Comparison of ENCODE assay signal across 1 mouse cellular context in the genomic region with DNA sequence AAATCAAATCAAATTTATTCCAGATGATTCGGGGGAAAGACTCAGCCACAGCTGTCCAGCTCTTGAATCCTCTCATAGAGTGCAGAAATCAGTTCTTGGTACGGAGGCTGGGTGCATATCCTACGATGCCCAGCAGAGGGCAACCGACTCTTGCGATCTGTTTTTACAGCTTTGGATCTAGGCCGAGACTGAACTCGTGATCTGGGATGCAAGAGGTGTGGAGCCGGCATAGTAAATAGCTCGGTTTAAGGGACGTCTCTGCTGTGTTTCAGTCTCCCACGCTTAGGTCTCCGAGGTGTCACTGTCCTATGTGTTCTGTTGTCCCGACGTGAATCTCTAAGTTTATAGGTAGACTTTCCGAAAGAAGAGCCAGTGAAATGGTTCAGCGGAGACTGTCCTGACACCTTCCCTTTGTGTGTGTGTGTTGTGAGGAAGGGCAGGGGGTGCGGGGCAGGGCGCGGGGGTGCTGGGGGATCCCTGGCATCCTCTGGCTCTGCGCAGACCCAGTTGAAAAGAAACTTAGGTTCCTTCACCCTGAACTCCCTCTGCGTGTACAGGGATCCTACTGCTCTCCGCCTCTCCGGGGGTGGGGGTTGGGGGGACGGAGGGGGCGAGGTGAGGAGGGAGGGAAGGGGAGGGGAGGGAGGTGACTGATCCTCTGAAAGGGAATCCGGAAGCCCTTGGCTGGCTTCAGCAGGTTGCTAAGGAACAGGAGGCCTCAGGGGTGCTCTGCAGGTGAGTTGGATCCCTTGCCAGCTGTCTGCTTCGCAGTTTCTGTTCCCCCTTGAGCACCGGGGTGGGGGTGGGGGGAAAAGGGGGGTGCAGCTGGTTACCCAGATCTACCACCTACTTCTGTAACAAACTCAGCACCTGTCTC.
A peak's percentile ranks its signal among the peaks of the same experiment; 100 is the strongest.
TF ChIP-seq lines count a peak whose summit lies in the region.

No protein-coding gene starts in this region.

TF ChIP-seq in CH12.LX, 34 proteins besides CTCF, POLR2A, EP300 and RAD21:
- TF ChIP-seq MXI1 (IDR thresholded peaks at IDR 0.05; ENCODE audit: low read depth, low read length) (no peak), NRF1 (IDR thresholded peaks at IDR 0.05; ENCODE audit: low read depth, low read length) (no peak), NELFE (IDR thresholded peaks at IDR 0.05; ENCODE audit: low read depth, low read length) (peak; percentile 39; the same call in 1 of the 2 replicates), JUN (IDR thresholded peaks at IDR 0.05; ENCODE audit: insufficient read depth, low read depth, low read length) (no peak), ZMIZ1 (IDR thresholded peaks at IDR 0.05; ENCODE audit: low read depth, low read length) (no peak), MEF2A (IDR thresholded peaks at IDR 0.05; ENCODE audit: borderline replicate concordance, low read depth, low read length) (peak; percentile 72), MYC (IDR thresholded peaks at IDR 0.05; ENCODE audit: low read depth, low read length) (peak; percentile 57; the same call in 1 of the 2 replicates), HCFC1 (IDR thresholded peaks at IDR 0.05; ENCODE audit: low read depth, low read length) (no peak), POLR2AphosphoS2 (IDR thresholded peaks at IDR 0.05; ENCODE audit: low read depth, low read length) (no peak), MAX (IDR thresholded peaks at IDR 0.05; ENCODE audit: low read length) (no peak), PAX5 (IDR thresholded peaks at IDR 0.05; ENCODE audit: low read length) (no peak), KAT2A (IDR thresholded peaks at IDR 0.05; ENCODE audit: insufficient replicate concordance, low read length) (no peak), ELF1 (IDR thresholded peaks at IDR 0.05; ENCODE audit: low read depth, low read length) (peak; percentile 77), MAZ (IDR thresholded peaks at IDR 0.05; ENCODE audit: low read depth, low read length) (peak; percentile 73; the same call in 1 of the 2 replicates), RCOR1 (conservative IDR thresholded peaks at IDR 0.05; ENCODE audit: low read depth, low read length) (no peak), TCF12 (IDR thresholded peaks at IDR 0.05; ENCODE audit: low read depth, low read length) (peak; percentile 91), E2F4 (IDR thresholded peaks at IDR 0.05; ENCODE audit: insufficient replicate concordance, low read depth, low read length) (no peak), SIN3A (IDR thresholded peaks at IDR 0.05; ENCODE audit: low read length) (0 out of 2 replicates have a peak, but pooled peaks have one; percentile 20), USF2 (conservative IDR thresholded peaks at IDR 0.05; ENCODE audit: low read depth, low read length) (0 out of 2 replicates have a peak, but pooled peaks have one; percentile 9), GABPA (IDR thresholded peaks at IDR 0.05; ENCODE audit: insufficient replicate concordance, low read depth, low read length) (no peak), TBP (conservative IDR thresholded peaks at IDR 0.05; ENCODE audit: low read depth, low read length) (no peak), MAFK (IDR thresholded peaks at IDR 0.05; ENCODE audit: insufficient replicate concordance, low read length) (no peak), ZNF384 (IDR thresholded peaks at IDR 0.05; ENCODE audit: low read depth, low read length) (no peak), IRF4 (IDR thresholded peaks at IDR 0.05; ENCODE audit: low read depth, low read length) (peak; percentile 81), CHD2 (IDR thresholded peaks at IDR 0.05; ENCODE audit: low read length) (peak; percentile 66; the same call in 1 of the 2 replicates), USF1 (IDR thresholded peaks at IDR 0.05; ENCODE audit: low read depth, low read length) (no peak), ETS1 (conservative IDR thresholded peaks at IDR 0.05; ENCODE audit: low read depth, low read length) (peak; percentile 76), ZKSCAN1 (IDR thresholded peaks at IDR 0.05; ENCODE audit: borderline replicate concordance, low read depth, low read length) (no peak), UBTF (IDR thresholded peaks at IDR 0.05; ENCODE audit: low read depth, low read length) (no peak), BHLHE40 (IDR thresholded peaks at IDR 0.05; ENCODE audit: low read depth, low read length) (peak; percentile 82), CHD1 (IDR thresholded peaks at IDR 0.05; ENCODE audit: low read depth, low read length) (no peak), JUND (conservative IDR thresholded peaks at IDR 0.05; ENCODE audit: low read depth, low read length) (no peak), SMC3 (IDR thresholded peaks at IDR 0.05; ENCODE audit: low read depth, low read length) (peak; percentile 99), ZC3H11A (IDR thresholded peaks at IDR 0.05; ENCODE audit: low read depth, low read length) (peak; percentile 96)
